ENCODE assay signal across 18 mouse cellular contexts in genomic region chr13:94877211-94877590, GRCm38 (mm10). TPM values are rescaled to one million over a fixed set of nuclear protein-coding genes. Genes with fewer than 3 reads are reported as not detected.
DNase-seq lines count a peak whose midpoint lies in the region; ATAC-seq and TF ChIP-seq lines count a peak whose summit lies in the region.
"Had no signal": no experiment of that assay in that cellular context is flagged by ENCODE, and none has a peak within 500 bp of the region (broad histone marks: within the 10 kb centered on the region; RNA-seq: fewer than 3 reads in every experiment).

No protein-coding gene starts in this region.

- no peaks in the 10 kb centered on the region for H3K36me3 ChIP-seq in E14TG2a.4 (ENCODE audit: insufficient read depth, low read length)
- H3K36me3 ChIP-seq in hindbrain, embryonic 11.5 days (ENCODE audit: control insufficient read depth, insufficient read depth, low read length), result no peaks in the 10 kb centered on the region
- no peaks in the 10 kb centered on the region for H3K36me3 ChIP-seq in midbrain, embryonic 12.5 days
- H3K36me3 ChIP-seq in heart, embryonic 12.5 days, result no peaks in the 10 kb centered on the region
- H3K36me3 ChIP-seq: heart, embryonic 10.5 days; kidney, embryonic 15.5 days had no signal

- peak overlapping the region; percentile 27; the same call in 1 of the 2 replicates for H3K9ac ChIP-seq in hindbrain, embryonic 11.5 days (ENCODE audit: low read depth, low read length)
- H3K9ac ChIP-seq in midbrain, embryonic 12.5 days (replicated peaks), result no peak overlapping the region; the same call in 1 of the 2 replicates
- no peak overlapping the region for H3K9ac ChIP-seq in heart, embryonic 12.5 days
- H3K9ac ChIP-seq: kidney, embryonic 15.5 days had no signal

- no peak for ATAC-seq in hindbrain, embryonic 11.5 days (ENCODE audit: low FRiP score)
- ATAC-seq in midbrain, embryonic 12.5 days (ENCODE audit: low FRiP score, low read depth), result no peak
- ATAC-seq in heart, embryonic 12.5 days (ENCODE audit: insufficient number of reproducible peaks, low FRiP score), result no peak
- ATAC-seq: Patski had no signal

- TF ChIP-seq CTCF in E14TG2a.4 (conservative IDR thresholded peaks at IDR 0.05; ENCODE audit: low read length), result no peak

- peaks cover 38% of the 10 kb centered on the region for H3K4me1 ChIP-seq in E14TG2a.4 (replicated peaks; ENCODE audit: low read depth, low read length)
- H3K4me1 ChIP-seq in hindbrain, embryonic 11.5 days (replicated peaks; ENCODE audit: control insufficient read depth, insufficient read depth, low read length), result peaks cover 7% of the 10 kb centered on the region; the same call in 1 of the 2 replicates
- peaks cover 4% of the 10 kb centered on the region; the same call in 1 of the 2 replicates for H3K4me1 ChIP-seq in midbrain, embryonic 12.5 days
- peaks cover 10% of the 10 kb centered on the region for H3K4me1 ChIP-seq in heart, embryonic 12.5 days (replicated peaks)

- H3K27ac ChIP-seq in hindbrain, embryonic 11.5 days (ENCODE audit: low read depth, low read length), result peak overlapping the region; percentile 62
- H3K27ac ChIP-seq in midbrain, embryonic 12.5 days (replicated peaks), result no peak overlapping the region
- H3K27ac ChIP-seq in heart, embryonic 12.5 days (ENCODE audit: poor library complexity, severe bottlenecking), result no peak overlapping the region
- H3K27ac ChIP-seq: gastrocnemius, adult 2 months; heart, embryonic 10.5 days; kidney, embryonic 15.5 days; stomach, postnatal 0 days had no signal

- peak overlapping the region; percentile 63 for H3K4me3 ChIP-seq in E14TG2a.4 (replicated peaks; ENCODE audit: low read length)
- H3K4me3 ChIP-seq in hindbrain, embryonic 11.5 days (ENCODE audit: low read depth, low read length), result peak overlapping the region; percentile 24
- H3K4me3 ChIP-seq in midbrain, embryonic 12.5 days, result peak overlapping the region; percentile 15; the same call in 1 of the 2 replicates
- H3K4me3 ChIP-seq in heart, embryonic 12.5 days, result no peak overlapping the region
- H3K4me3 ChIP-seq: gastrocnemius, adult 2 months; heart, embryonic 10.5 days; kidney, embryonic 15.5 days had no signal

- H3K9me3 ChIP-seq in E14TG2a.4 (ENCODE audit: low read length), result no peaks in the 10 kb centered on the region
- no peaks in the 10 kb centered on the region for H3K9me3 ChIP-seq in hindbrain, embryonic 11.5 days (ENCODE audit: control insufficient read depth, low read length)
- H3K9me3 ChIP-seq in midbrain, embryonic 12.5 days, result no peaks in the 10 kb centered on the region
- H3K9me3 ChIP-seq in heart, embryonic 12.5 days (replicated peaks), result no peaks in the 10 kb centered on the region
- H3K9me3 ChIP-seq: heart, embryonic 10.5 days; kidney, embryonic 15.5 days had no signal

- under 1% methylated on average over 27 of the region's 27 CpGs for WGBS in hindbrain, embryonic 11.5 days
- 1% methylated on average over 27 of the region's 27 CpGs for WGBS in midbrain, embryonic 12.5 days
- WGBS in heart, embryonic 12.5 days, result under 1% methylated on average over 27 of the region's 27 CpGs

- peak; percentile 53 for DNase-seq in R1 (ENCODE audit: low read depth, low spot score)
- DNase-seq in hindbrain, embryonic 11.5 days (ENCODE audit: low spot score), result no peak
- DNase-seq in right cerebral cortex, adult 18-20 months, result no peak
- no peak for DNase-seq in spleen, postnatal 14 days (ENCODE audit: low spot score in 2 of 2)
- DNase-seq in left cerebral cortex, adult 18-20 months (ENCODE audit: low spot score in 2 of 2), result no peak
- DNase-seq: adrenal gland, postnatal 10 days; gastrocnemius, adult 2 months; layer of hippocampus, adult 9-11 months; lung, adult 2 months had no signal

- H3K4me2 ChIP-seq in hindbrain, embryonic 11.5 days (replicated peaks; ENCODE audit: low read depth, low read length), result no peak overlapping the region
- no peak overlapping the region for H3K4me2 ChIP-seq in midbrain, embryonic 12.5 days (replicated peaks)
- no peak overlapping the region for H3K4me2 ChIP-seq in heart, embryonic 12.5 days
- H3K4me2 ChIP-seq: kidney, embryonic 15.5 days had no signal

- peaks cover 80% of the 10 kb centered on the region for H3K27me3 ChIP-seq in E14TG2a.4 (ENCODE audit: insufficient read depth, low read length)
- peaks cover 73% of the 10 kb centered on the region for H3K27me3 ChIP-seq in hindbrain, embryonic 11.5 days (ENCODE audit: control insufficient read depth, insufficient read depth, low read length)
- peaks cover 74% of the 10 kb centered on the region for H3K27me3 ChIP-seq in midbrain, embryonic 12.5 days
- H3K27me3 ChIP-seq in heart, embryonic 12.5 days (replicated peaks), result peaks cover 71% of the 10 kb centered on the region

RNA-seq across cellular contexts. Expression of gene Otp, which starts 1.8 kb away (rescaled TPM):
- 10.6 and 14.0 TPM in 2 replicates for polyA plus RNA-seq in hindbrain, embryonic 11.5 days (2014; fragmentation: Nextera tagmentation; extraction: Ambion mirVana)
- 2.1 and 3.0 TPM in 2 replicates for polyA plus RNA-seq in midbrain, embryonic 12.5 days (2016; fragmentation: Nextera tagmentation; extraction: Ambion mirVana)
- polyA plus RNA-seq in heart, embryonic 12.5 days (2016; fragmentation: Nextera tagmentation; extraction: Ambion mirVana), result not detected in 2 replicates
- under 1 TPM in 1 of 2 experiments, not detected in 1; 0.12 TPM for total RNA-seq in left cerebral cortex, adult 18-20 months (2021)
- total RNA-seq: adrenal gland, postnatal 10 days; gastrocnemius, adult 2 months; megakaryocyte progenitor cell, adult 5-6 weeks; neutrophil, adult 5-6 weeks had no signal
- polyA plus RNA-seq: heart, embryonic 10.5 days; kidney, embryonic 15.5 days; lung, adult 2 months; Patski; stomach, postnatal 0 days had no signal
